Mouse (Mus musculus): ENCODE results near the gene Adam30. TPM values are rescaled to one million over a fixed set of nuclear protein-coding genes. Genes with fewer than 3 reads are reported as not detected.

Adam30 gene
- polyA plus RNA-seq, 1 experiment from 2014 or later, result not detected

GRCm38 (mm10) chr3:98147706-98148105 is 12.7 kb upstream of the Adam30 start:
- Histone ChIP-seq H3K27ac (no peak overlapping the region), H3K9ac (no peak overlapping the region), H3K27me3 (no peaks in the 10 kb centered on the region), H3K4me1 (replicated peaks) (no peaks in the 10 kb centered on the region), H3K9me3 (replicated peaks) (no peaks in the 10 kb centered on the region), H3K4me2 (no peak overlapping the region), H3K4me3 (no peak overlapping the region), H3K36me3 (peaks cover 70% of the 10 kb centered on the region)
- no peak for ATAC-seq (replicated peaks; ENCODE audit: insufficient number of reproducible peaks, insufficient read depth, low FRiP score, low read depth)
- WGBS, result 82% methylated on average over 14 of the region's 14 CpGs

GRCm38 (mm10) chr3:98149881-98150280 is 10.5 kb upstream of the Adam30 start:
- H3K36me3 ChIP-seq, result peaks cover 49% of the 10 kb centered on the region

GRCm38 (mm10) chr3:98151016-98151415 is 9.4 kb upstream of the Adam30 start:
- H3K4me3 ChIP-seq, result no peak overlapping the region
- H3K4me2 ChIP-seq, result no peak overlapping the region
- H3K4me1 ChIP-seq (replicated peaks), result 0 out of 2 replicates have a peak, but pooled peaks cover 2% of the 10 kb centered on the region
- H3K9ac ChIP-seq, result no peak overlapping the region
- H3K27ac ChIP-seq, result no peak overlapping the region
- H3K27me3 ChIP-seq, result no peaks in the 10 kb centered on the region
- H3K9me3 ChIP-seq (replicated peaks), result no peaks in the 10 kb centered on the region
- no peak for ATAC-seq (replicated peaks; ENCODE audit: insufficient number of reproducible peaks, insufficient read depth, low FRiP score, low read depth)
- 87% methylated on average over 10 of the region's 10 CpGs for WGBS
- peaks cover 37% of the 10 kb centered on the region for H3K36me3 ChIP-seq

More at GRCm38 (mm10) chr3:98149881-98150280, 10.5 kb upstream of the Adam30 start:
- no peak overlapping the region for H3K4me2 ChIP-seq
- no peaks in the 10 kb centered on the region for H3K27me3 ChIP-seq
- no peak overlapping the region for H3K9ac ChIP-seq
- 90% methylated on average over 11 of the region's 11 CpGs for WGBS
- no peak overlapping the region for H3K4me3 ChIP-seq
- H3K4me1 ChIP-seq (replicated peaks), result no peaks in the 10 kb centered on the region
- H3K9me3 ChIP-seq (replicated peaks), result no peaks in the 10 kb centered on the region
- ATAC-seq (replicated peaks; ENCODE audit: insufficient number of reproducible peaks, insufficient read depth, low FRiP score, low read depth), result no peak
- no peak overlapping the region for H3K27ac ChIP-seq

- ATAC-seq (replicated peaks; ENCODE audit: insufficient number of reproducible peaks, insufficient read depth, low FRiP score, low read depth), result no peak
- H3K4me3 ChIP-seq, result no peak overlapping the region
- 0 out of 2 replicates have a peak, but pooled peaks cover 2% of the 10 kb centered on the region for H3K4me1 ChIP-seq (replicated peaks)
- no peak overlapping the region for H3K9ac ChIP-seq
- H3K36me3 ChIP-seq, result peaks cover 14% of the 10 kb centered on the region
- H3K27ac ChIP-seq, result no peak overlapping the region
- H3K9me3 ChIP-seq (replicated peaks), result no peaks in the 10 kb centered on the region
- H3K4me2 ChIP-seq, result no peak overlapping the region
- H3K27me3 ChIP-seq, result no peaks in the 10 kb centered on the region
Measured at GRCm38 (mm10) chr3:98153460-98153859, 7.0 kb upstream of the Adam30 start.

GRCm38 (mm10) chr3:98156158-98156557 is 4.3 kb upstream of the Adam30 start:
- H3K27ac ChIP-seq, result no peak overlapping the region
- no peaks in the 10 kb centered on the region for H3K27me3 ChIP-seq
- H3K9ac ChIP-seq, result no peak overlapping the region
- no peak for ATAC-seq (replicated peaks; ENCODE audit: insufficient number of reproducible peaks, insufficient read depth, low FRiP score, low read depth)
- 0 out of 2 replicates have a peak, but pooled peaks cover 6% of the 10 kb centered on the region for H3K4me1 ChIP-seq (replicated peaks)
- WGBS, result 36% methylated on average over 4 of the region's 4 CpGs
- no peaks in the 10 kb centered on the region for H3K9me3 ChIP-seq (replicated peaks)
- no peak overlapping the region for H3K4me2 ChIP-seq
- H3K36me3 ChIP-seq, result peaks cover 3% of the 10 kb centered on the region; the same call in 1 of the 2 replicates
- no peak overlapping the region for H3K4me3 ChIP-seq

- Histone ChIP-seq H3K4me1 (replicated peaks) (0 out of 2 replicates have a peak, but pooled peaks cover 6% of the 10 kb centered on the region), H3K4me2 (no peak overlapping the region), H3K27ac (no peak overlapping the region), H3K27me3 (no peaks in the 10 kb centered on the region), H3K36me3 (peaks cover 2% of the 10 kb centered on the region; the same call in 1 of the 2 replicates), H3K9ac (no peak overlapping the region), H3K4me3 (no peak overlapping the region), H3K9me3 (replicated peaks) (no peaks in the 10 kb centered on the region)
- no peak for ATAC-seq (replicated peaks; ENCODE audit: insufficient number of reproducible peaks, insufficient read depth, low FRiP score, low read depth)
- WGBS, result 63% methylated on average over 2 of the region's 2 CpGs
Measured at GRCm38 (mm10) chr3:98157073-98157472, 3.4 kb upstream of the Adam30 start.

- H3K4me1 ChIP-seq (replicated peaks), result 0 out of 2 replicates have a peak, but pooled peaks cover 6% of the 10 kb centered on the region
- no peaks in the 10 kb centered on the region for H3K27me3 ChIP-seq
- no peak overlapping the region for H3K9ac ChIP-seq
- no peak overlapping the region for H3K4me3 ChIP-seq
- H3K36me3 ChIP-seq, result no peaks in the 10 kb centered on the region
- no peak overlapping the region for H3K27ac ChIP-seq
- 36% methylated on average over 2 of the region's 2 CpGs for WGBS
- ATAC-seq (replicated peaks; ENCODE audit: insufficient number of reproducible peaks, insufficient read depth, low FRiP score, low read depth), result no peak
- H3K4me2 ChIP-seq, result no peak overlapping the region
- no peaks in the 10 kb centered on the region for H3K9me3 ChIP-seq (replicated peaks)
Measured at GRCm38 (mm10) chr3:98157585-98157984, 2.8 kb upstream of the Adam30 start.

- H3K27ac ChIP-seq, result no peak overlapping the region
- no peak overlapping the region for H3K9ac ChIP-seq
- no peaks in the 10 kb centered on the region for H3K36me3 ChIP-seq
- no peak overlapping the region for H3K4me3 ChIP-seq
- H3K9me3 ChIP-seq (replicated peaks), result no peaks in the 10 kb centered on the region
- 0 out of 2 replicates have a peak, but pooled peaks cover 6% of the 10 kb centered on the region for H3K4me1 ChIP-seq (replicated peaks)
- no peaks in the 10 kb centered on the region for H3K27me3 ChIP-seq
- WGBS, result 81% methylated on average over 4 of the region's 4 CpGs
- no peak for ATAC-seq (replicated peaks; ENCODE audit: insufficient number of reproducible peaks, insufficient read depth, low FRiP score, low read depth)
- H3K4me2 ChIP-seq, result no peak overlapping the region
Measured at GRCm38 (mm10) chr3:98158646-98159045, 1.8 kb upstream of the Adam30 start.

GRCm38 (mm10) chr3:98159289-98159688 is 1.1 kb upstream of the Adam30 start:
- WGBS, result 18% methylated on average over 4 of the region's 4 CpGs
- no peak overlapping the region for H3K27ac ChIP-seq
- H3K9ac ChIP-seq, result no peak overlapping the region
- no peak overlapping the region for H3K4me2 ChIP-seq
- 0 out of 2 replicates have a peak, but pooled peaks cover 6% of the 10 kb centered on the region for H3K4me1 ChIP-seq (replicated peaks)
- no peak for ATAC-seq (replicated peaks; ENCODE audit: insufficient number of reproducible peaks, insufficient read depth, low FRiP score, low read depth)
- no peaks in the 10 kb centered on the region for H3K9me3 ChIP-seq (replicated peaks)
- no peak overlapping the region for H3K4me3 ChIP-seq
- no peaks in the 10 kb centered on the region for H3K36me3 ChIP-seq
- H3K27me3 ChIP-seq, result no peaks in the 10 kb centered on the region

- no peak for ATAC-seq (replicated peaks; ENCODE audit: insufficient number of reproducible peaks, insufficient read depth, low FRiP score, low read depth)
- no peaks in the 10 kb centered on the region for H3K4me1 ChIP-seq (replicated peaks)
- H3K9me3 ChIP-seq (replicated peaks), result no peaks in the 10 kb centered on the region
- H3K9ac ChIP-seq, result no peak overlapping the region
- 52% methylated on average over 4 of the region's 4 CpGs for WGBS
- H3K36me3 ChIP-seq, result no peaks in the 10 kb centered on the region
- H3K4me3 ChIP-seq, result no peak overlapping the region
- no peaks in the 10 kb centered on the region for H3K27me3 ChIP-seq
- H3K27ac ChIP-seq, result peak overlapping the region; percentile 31; the same call in 1 of the 2 replicates
- H3K4me2 ChIP-seq, result no peak overlapping the region
Measured at GRCm38 (mm10) chr3:98178340-98178739, 17.9 kb downstream of the Adam30 start.

- H3K4me1 ChIP-seq (replicated peaks), result no peaks in the 10 kb centered on the region
- no peaks in the 10 kb centered on the region for H3K27me3 ChIP-seq
- no peak overlapping the region for H3K4me2 ChIP-seq
- ATAC-seq (replicated peaks; ENCODE audit: insufficient number of reproducible peaks, insufficient read depth, low FRiP score, low read depth), result no peak
- no peak overlapping the region for H3K27ac ChIP-seq
- no peak overlapping the region for H3K4me3 ChIP-seq
- H3K9me3 ChIP-seq (replicated peaks), result no peaks in the 10 kb centered on the region
- no peaks in the 10 kb centered on the region for H3K36me3 ChIP-seq
- WGBS, result 26% methylated on average over 7 of the region's 7 CpGs
- H3K9ac ChIP-seq, result no peak overlapping the region
Measured at GRCm38 (mm10) chr3:98180805-98181204, 20.4 kb downstream of the Adam30 start.

- no peaks in the 10 kb centered on the region for H3K9me3 ChIP-seq (replicated peaks)
- no peaks in the 10 kb centered on the region for H3K36me3 ChIP-seq
- H3K4me1 ChIP-seq (replicated peaks), result no peaks in the 10 kb centered on the region
- ATAC-seq (replicated peaks; ENCODE audit: insufficient number of reproducible peaks, insufficient read depth, low FRiP score, low read depth), result no peak
- no peak overlapping the region for H3K27ac ChIP-seq
- no peak overlapping the region for H3K9ac ChIP-seq
- 62% methylated on average over 10 of the region's 10 CpGs for WGBS
- no peak overlapping the region for H3K4me3 ChIP-seq
- no peaks in the 10 kb centered on the region for H3K27me3 ChIP-seq
- no peak overlapping the region for H3K4me2 ChIP-seq
Measured at GRCm38 (mm10) chr3:98185163-98185714, 24.8 kb downstream of the Adam30 start.
